Mouse (Mus musculus) frontal cortex, adult 2 months (tissue): Measurements from ENCODE around the gene Sirt6. TPM values are rescaled to one million over a fixed set of nuclear protein-coding genes. Genes with fewer than 3 reads are reported as not detected.
"Not testable (repeated sequence)": the region's sequence is repeated elsewhere in the genome, so short reads cannot be mapped to it uniquely, and the experiment has no call there.

ENCODE experiments used
- DNase-seq, 2 experiments: peaks; one replicate each; pipeline ENCODE4 v3.0.0; 2022; ENCODE audit warnings: low spot score in 1 of 2; ENCODE audit errors: extremely low spot score in 1 of 2
- polyA plus RNA-seq: library from polyadenylated mRNA; depleted of rRNA; stranded (reverse); fragments of >200 nt; gene quantifications from 2 replicates; pipeline ENCODE4 v1.2.3, GENCODE M21; 2012; rRNA removed

The Sirt6 gene
- 33.9 and 36.2 TPM in 2 replicates for polyA plus RNA-seq

GRCm38 (mm10) chr10:81626994-81627835 lies at the start of gene Sirt6:
Sirt6 (minus strand) TSS chr10:81627797.
- peak; percentile 91 to 96 for DNase-seq

GRCm38 (mm10) chr10:81656174-81656573 lies 28.6 kb upstream of the Sirt6 start:
- no peak for DNase-seq

GRCm38 (mm10) chr10:81655178-81655577 lies 27.6 kb upstream of the Sirt6 start:
- no peak for DNase-seq

DNA sequence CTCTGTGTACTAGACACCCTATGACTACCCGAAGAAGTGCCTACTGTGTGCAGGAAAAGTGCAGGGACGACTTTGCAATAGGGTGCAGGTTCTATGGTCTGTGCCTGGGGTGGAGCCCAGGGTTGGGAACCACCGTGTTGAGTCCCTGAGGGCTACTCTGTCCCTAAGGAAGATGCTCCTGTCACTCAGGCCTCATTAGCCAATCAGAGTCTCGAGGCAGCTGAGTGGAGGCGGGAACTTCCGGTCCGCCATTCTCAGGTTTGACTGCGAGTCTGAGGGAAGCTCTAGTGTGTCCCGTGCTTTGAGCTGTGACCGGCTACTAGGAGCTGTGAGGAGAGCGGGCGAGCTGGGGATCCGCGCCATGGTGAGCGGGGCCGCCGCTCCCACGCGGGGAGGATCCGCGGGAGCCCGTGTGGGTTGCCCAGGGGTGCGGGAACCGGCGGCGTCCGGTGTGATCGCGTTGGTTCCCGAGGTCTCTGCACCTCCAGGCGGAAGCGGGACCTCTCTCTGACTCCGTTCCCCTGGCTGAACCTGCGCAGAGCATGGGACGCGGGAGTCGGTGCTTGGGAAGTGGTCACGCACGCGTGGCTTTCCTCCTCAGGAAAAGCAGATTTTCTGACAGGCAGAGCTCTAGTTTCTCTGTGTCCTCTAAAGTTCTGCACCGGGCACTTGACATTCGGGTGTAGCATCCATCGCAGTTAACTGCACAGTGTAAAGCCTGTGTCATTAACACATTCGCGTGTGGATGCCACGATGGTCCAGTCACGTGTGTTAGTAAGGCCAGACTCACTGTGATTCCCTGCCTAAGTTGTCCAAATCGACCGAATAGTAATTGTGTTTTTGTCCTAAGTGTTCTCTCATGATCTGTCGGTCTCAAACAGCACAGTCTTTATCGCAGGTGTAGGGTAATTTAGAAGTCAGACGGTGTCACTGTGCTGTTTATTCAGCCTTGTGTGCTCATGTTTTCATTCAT lies 21.5 kb upstream of the Sirt6 start, which contains the start of gene Gm10778:
Gene Gm10778 (plus strand): TSS at position 257 of the 973 bp plus-strand sequence.
- DNase-seq: peak; percentile 80 to 93

GRCm38 (mm10) chr10:81646015-81646555 lies 18.5 kb upstream of the Sirt6 start:
- no peak for DNase-seq

- no peak for DNase-seq
Measured at GRCm38 (mm10) chr10:81645391-81645790, 17.8 kb upstream of the Sirt6 start.

DNA sequence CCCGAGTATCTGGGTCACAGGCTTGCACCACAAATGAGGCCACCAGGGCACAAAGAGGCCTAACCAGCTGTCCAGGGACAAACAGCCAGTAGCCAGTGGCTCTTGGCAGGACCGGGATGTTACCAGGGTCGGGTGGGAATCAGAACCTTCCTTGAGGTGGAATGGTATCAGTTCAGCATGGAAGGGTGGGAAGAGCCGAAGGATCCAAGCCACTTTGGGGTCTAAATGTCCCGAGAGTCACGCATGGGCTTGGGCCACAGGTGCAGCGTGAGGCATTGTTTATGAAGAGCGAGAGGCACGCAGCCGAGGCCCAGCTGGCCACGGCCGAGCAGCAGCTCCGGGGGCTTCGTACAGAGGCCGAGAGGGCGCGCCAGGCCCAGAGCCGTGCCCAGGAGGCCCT lies 17.1 kb upstream of the Sirt6 start:
- no peak for DNase-seq

- no peak for DNase-seq
Measured at GRCm38 (mm10) chr10:81644162-81644561, 16.6 kb upstream of the Sirt6 start.

GRCm38 (mm10) chr10:81643449-81644055 lies 16.0 kb upstream of the Sirt6 start:
- DNase-seq: peak; percentile 87 to 95

DNA sequence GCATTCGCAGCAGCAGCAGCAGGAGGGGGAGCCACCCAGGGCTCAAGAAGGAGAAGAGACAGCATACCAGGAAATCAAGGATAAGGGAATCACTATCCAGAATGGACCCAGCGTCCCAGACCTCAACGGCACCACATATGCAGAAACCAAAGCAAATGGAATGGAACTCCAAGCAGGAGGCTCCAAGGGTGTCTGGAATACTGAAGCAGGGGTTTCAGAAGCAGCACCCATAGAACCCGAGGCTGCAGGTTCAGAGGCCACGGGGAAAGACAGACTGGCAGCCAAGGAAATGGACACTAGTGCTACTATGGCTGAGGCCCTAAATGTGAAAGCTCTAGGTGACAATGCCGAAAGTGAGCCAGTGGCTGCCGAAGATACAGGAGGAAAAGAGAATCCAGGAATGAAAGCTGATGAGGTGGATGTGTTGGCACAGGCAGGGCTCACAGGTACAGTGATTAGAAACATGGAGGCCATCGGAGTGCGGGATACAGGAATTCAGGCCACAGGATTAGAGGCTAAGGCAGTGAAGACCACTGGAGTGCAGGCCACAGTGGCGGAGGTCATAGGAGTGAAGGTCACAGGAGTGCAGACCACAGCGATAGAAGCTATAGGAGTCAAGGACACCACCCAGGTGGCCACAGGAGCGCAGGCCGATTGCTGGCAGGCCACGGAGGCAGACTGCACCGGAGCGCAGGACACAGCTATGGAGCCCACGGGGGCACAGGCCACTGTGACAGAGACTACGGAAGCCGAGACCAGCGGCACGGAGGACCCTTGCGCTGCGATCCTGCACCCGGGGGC lies 15.3 kb upstream of the Sirt6 start:
- no peak for DNase-seq

- DNase-seq: no peak
Measured at GRCm38 (mm10) chr10:81641978-81642647, 14.5 kb upstream of the Sirt6 start.

DNA sequence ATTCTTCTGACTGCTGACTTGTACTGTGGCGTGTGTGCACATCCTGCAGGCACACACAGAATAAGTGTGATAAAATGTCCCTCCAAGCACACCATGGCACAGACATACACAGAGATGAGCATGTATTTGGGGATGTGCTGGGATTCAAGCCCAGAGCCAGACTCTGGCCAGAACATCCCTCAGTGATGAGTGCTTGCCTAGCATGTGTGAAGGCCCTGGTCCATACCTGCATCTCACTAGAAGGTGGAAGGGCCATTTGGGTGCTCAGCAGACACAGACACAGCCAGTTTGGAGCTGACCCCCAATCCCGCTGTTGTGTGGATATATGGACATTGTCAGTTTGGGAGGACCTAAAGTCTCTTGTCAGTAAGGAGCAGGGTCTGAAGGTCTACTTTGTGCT lies 14.0 kb upstream of the Sirt6 start:
- DNase-seq: no peak

- DNase-seq: not testable (repeated sequence)
Measured at GRCm38 (mm10) chr10:81640825-81641224, 13.2 kb upstream of the Sirt6 start.

GRCm38 (mm10) chr10:81638101-81638500 lies 10.5 kb upstream of the Sirt6 start:
- DNase-seq: no peak

- DNase-seq: no peak
Measured at GRCm38 (mm10) chr10:81636338-81636737, 8.7 kb upstream of the Sirt6 start.

DNA sequence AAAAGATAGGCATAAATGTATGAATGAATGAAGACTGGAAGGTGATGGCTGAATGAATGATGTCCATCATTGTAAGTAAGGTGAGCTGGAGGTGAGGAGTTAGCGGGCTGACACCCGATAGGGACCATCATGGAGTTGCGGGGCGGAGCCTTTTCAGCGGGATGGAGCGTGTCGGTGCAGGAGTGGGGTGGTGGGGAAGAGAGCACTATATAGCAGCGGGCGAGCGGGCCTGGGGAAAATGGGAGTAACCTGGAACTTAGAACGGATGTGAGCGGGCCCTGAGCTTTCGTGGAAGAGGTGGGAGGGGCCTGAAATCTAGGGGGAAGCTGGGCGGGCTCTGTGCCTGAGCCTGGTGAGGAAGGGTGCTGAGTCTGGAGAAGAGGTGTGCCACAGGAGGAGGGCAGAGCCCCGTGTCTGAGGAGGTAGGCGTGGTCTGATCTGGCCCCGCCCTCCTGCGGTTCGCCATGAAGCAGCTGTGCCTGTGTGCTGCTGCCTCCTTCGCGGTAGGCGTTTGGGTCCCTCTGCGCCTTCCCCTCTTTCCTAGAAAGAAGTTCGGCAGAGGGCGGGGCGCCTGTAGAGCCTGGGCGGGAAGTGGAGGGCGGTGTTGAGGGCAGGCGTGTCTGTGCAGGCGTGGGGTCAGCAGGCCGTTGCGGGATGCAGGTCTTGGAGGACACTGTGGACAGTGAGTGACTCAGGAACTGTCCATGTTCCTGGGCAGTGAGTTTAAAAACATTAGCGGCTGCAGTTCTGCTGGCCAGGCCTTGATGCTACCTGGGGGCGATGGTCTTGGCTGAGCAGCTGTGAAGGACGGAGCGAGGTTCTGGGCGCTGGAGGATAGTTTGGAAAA lies 5.9 kb upstream of the Sirt6 start:
- peak; percentile 79 to 88 for DNase-seq

- DNase-seq: no peak
Measured at GRCm38 (mm10) chr10:81628390-81628789, 793 bp upstream of the Sirt6 start, which contains the start of gene Ankrd24. Ankrd24 (plus strand) TSS chr10:81628540.

DNA sequence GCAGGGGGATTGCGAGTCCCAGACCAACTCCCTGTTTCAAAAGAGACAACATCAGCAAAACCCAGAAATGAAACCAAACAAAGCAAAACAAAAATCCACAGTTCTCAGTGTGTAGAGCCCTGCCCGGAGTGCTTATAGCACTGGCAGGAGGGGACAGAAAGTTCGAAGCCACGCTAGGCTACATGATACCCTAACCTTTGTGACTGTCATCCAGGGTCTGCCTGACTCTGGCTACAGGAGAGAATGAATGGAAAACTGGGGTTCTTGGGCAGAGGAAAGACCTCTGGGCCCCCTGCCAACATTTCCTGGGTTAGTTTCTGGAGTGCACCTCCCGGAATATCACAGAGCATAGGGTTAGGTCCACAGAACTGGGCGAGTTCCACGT lies 231 bp upstream of the Sirt6 start:
- no peak for DNase-seq
